Comparison of ENCODE assay signal across 9 mouse cellular contexts in genomic region chr10:100588524-100588923, GRCm38 (mm10). TPM values are rescaled to one million over a fixed set of nuclear protein-coding genes. Genes with fewer than 3 reads are reported as not detected.
DNase-seq lines count a peak whose midpoint lies in the region; ATAC-seq lines count a peak whose summit lies in the region.
"Had no signal": no experiment of that assay in that cellular context is flagged by ENCODE, and none has a peak within 500 bp of the region (broad histone marks: within the 10 kb centered on the region; RNA-seq: fewer than 3 reads in every experiment).

No protein-coding gene starts in this region.

- H3K36me3 ChIP-seq in heart, embryonic 11.5 days (ENCODE audit: control insufficient read depth, insufficient read depth, low read length): no peaks in the 10 kb centered on the region
- H3K36me3 ChIP-seq in hindbrain, embryonic 10.5 days: peaks cover 14% of the 10 kb centered on the region

- peak overlapping the region; percentile 62 for H3K27ac ChIP-seq in heart, embryonic 11.5 days (ENCODE audit: low read depth, low read length)
- peak overlapping the region; percentile 88 for H3K27ac ChIP-seq in hindbrain, embryonic 10.5 days

- H3K4me2 ChIP-seq in heart, embryonic 11.5 days: peak overlapping the region; percentile 79

- H3K9me3 ChIP-seq in heart, embryonic 11.5 days (replicated peaks; ENCODE audit: control insufficient read depth, low read length): no peaks in the 10 kb centered on the region
- no peaks in the 10 kb centered on the region for H3K9me3 ChIP-seq in hindbrain, embryonic 10.5 days

- peaks cover 3% of the 10 kb centered on the region; the same call in 1 of the 2 replicates for H3K4me1 ChIP-seq in heart, embryonic 11.5 days (ENCODE audit: control insufficient read depth, insufficient read depth, low read length)
- peaks cover 13% of the 10 kb centered on the region; the same call in 1 of the 2 replicates for H3K4me1 ChIP-seq in hindbrain, embryonic 10.5 days (replicated peaks)

- no peaks in the 10 kb centered on the region for H3K27me3 ChIP-seq in heart, embryonic 11.5 days (ENCODE audit: control insufficient read depth, insufficient read depth, low read length)
- no peaks in the 10 kb centered on the region for H3K27me3 ChIP-seq in hindbrain, embryonic 10.5 days (ENCODE audit: insufficient read depth, poor library complexity, severe bottlenecking)

- no peak for DNase-seq in heart, postnatal 14 days
- DNase-seq in MEL-GATA-1-ER (ENCODE audit: extremely low read depth, low read depth): peak; percentile 23
- DNase-seq in hindbrain, embryonic 10.5 days (ENCODE audit: low spot score): peak; percentile 3
- DNase-seq in layer of hippocampus, adult 9-11 months: no peak
- no peak for DNase-seq in thymus, postnatal 0 days (ENCODE audit: low spot score)
- no peak for DNase-seq in layer of hippocampus, adult 18-20 months (ENCODE audit: low spot score in 2 of 2)

- 51% methylated on average over 7 of the region's 7 CpGs for WGBS in heart, embryonic 11.5 days (ENCODE audit: insufficient replicate concordance)
- WGBS in hindbrain, embryonic 10.5 days: 55% methylated on average over 7 of the region's 7 CpGs

- H3K4me3 ChIP-seq in heart, embryonic 11.5 days (ENCODE audit: low read depth, low read length): peak overlapping the region; percentile 85
- peak overlapping the region; percentile 79 for H3K4me3 ChIP-seq in hindbrain, embryonic 10.5 days

- H3K9ac ChIP-seq in heart, embryonic 11.5 days (ENCODE audit: low read depth, low read length): peak overlapping the region; percentile 85

- intact Hi-C loops in heart, postnatal 14 days (cut with DNase I): no loop called here

- 0 out of 2 replicates have a peak, but pooled peaks have one; percentile 11 for ATAC-seq in heart, embryonic 11.5 days (replicated peaks; ENCODE audit: insufficient number of reproducible peaks, low FRiP score, low TSS enrichment)
- ATAC-seq in megakaryocyte-erythroid progenitor cell, adult 5-6 weeks (replicated peaks; ENCODE audit: low FRiP score, low TSS enrichment, poor library complexity, severe bottlenecking): peak; percentile 44

RNA-seq across cellular contexts. Expression of gene 4930430F08Rik, which starts 1.7 kb away (rescaled TPM):
- 9.2 and 9.4 TPM in 2 replicates for polyA plus RNA-seq in heart, embryonic 11.5 days (2014; fragmentation: Nextera tagmentation; extraction: Ambion mirVana)
- total RNA-seq in heart, postnatal 14 days (2021): 1 to 10 TPM; 4.6 to 5.1 TPM
- 9.0 and 9.4 TPM in 2 replicates for polyA plus RNA-seq in hindbrain, embryonic 10.5 days (2016; fragmentation: Nextera tagmentation; extraction: Ambion mirVana)
- total RNA-seq in megakaryocyte-erythroid progenitor cell, adult 5-6 weeks (2014; fragmentation: Nextera tagmentation): 29.4 and 30.3 TPM in 2 replicates
- total RNA-seq in megakaryocyte-erythroid progenitor cell, adult 5-6 weeks (2017): 19.1 and 26.2 TPM in 2 replicates
- polyA plus RNA-seq in thymus, postnatal 0 days (2015; fragmentation: Nextera tagmentation; extraction: Ambion mirVana): 9.0 and 10.0 TPM in 2 replicates
- 10 to 100 TPM; 29.1 to 30.9 TPM for total RNA-seq in layer of hippocampus, adult 18-20 months (2021)

RNA-seq across cellular contexts. Expression of gene 1700017N19Rik, which starts 1.8 kb away (rescaled TPM):
- polyA plus RNA-seq in heart, embryonic 11.5 days (2014; fragmentation: Nextera tagmentation; extraction: Ambion mirVana): not detected in 2 replicates
- not detected for total RNA-seq in heart, postnatal 14 days (2021)
- not detected in 2 replicates for polyA plus RNA-seq in hindbrain, embryonic 10.5 days (2016; fragmentation: Nextera tagmentation; extraction: Ambion mirVana)
- total RNA-seq in megakaryocyte-erythroid progenitor cell, adult 5-6 weeks (2014; fragmentation: Nextera tagmentation): not detected in 2 replicates
- not detected in 2 replicates for total RNA-seq in megakaryocyte-erythroid progenitor cell, adult 5-6 weeks (2017)
- polyA plus RNA-seq in thymus, postnatal 0 days (2015; fragmentation: Nextera tagmentation; extraction: Ambion mirVana): not detected in 2 replicates
- not detected for total RNA-seq in layer of hippocampus, adult 18-20 months (2021)
- total RNA-seq: layer of hippocampus, postnatal 25 days had no signal

Comparison
In these comparisons a context has a peak if more than half of its experiments do, and no peak if none do; other contexts are left out.
1. DNase-seq: peak in MEL-GATA-1-ER (single experiment) and hindbrain, embryonic 10.5 days (single experiment); none in heart, postnatal 14 days (0 of 2), layer of hippocampus, adult 9-11 months (single experiment), thymus, postnatal 0 days (single experiment) and layer of hippocampus, adult 18-20 months (0 of 2).